Mouse (Mus musculus) erythroblast, embryonic 14.5 days (primary cell): ENCODE measurements around the gene Alk.

Experiments used
- GATA1 ChIP-seq: IDR thresholded peaks from 2 replicates; pipeline ENCODE4 v1.6.1; 2012; ENCODE audit warnings: low read length, inconsistent platforms, mixed read lengths
- TAL1 ChIP-seq: IDR thresholded peaks from 3 replicates; pipeline ENCODE4 v1.6.1; 2012; ENCODE audit warnings: low read length, inconsistent platforms, mixed read lengths

GRCm38 (mm10) chr17:72023323-72023722 lies 581.1 kb downstream of the Alk start:
- TF ChIP-seq GATA1, result no peak
- no peak for TF ChIP-seq TAL1
